Mouse (Mus musculus): ENCODE measurements around the gene Rack1. TPM values are rescaled to one million over a fixed set of nuclear protein-coding genes. Genes with fewer than 3 reads are reported as not detected.
"Not testable (repeated sequence)": the region's sequence is repeated elsewhere in the genome, so short reads cannot be mapped to it uniquely, and the experiment has no call there.

The Rack1 gene
- polyA plus RNA-seq, 1 experiment from 2014 or later, result 665 TPM

- H3K4me2 ChIP-seq (replicated peaks), result no peak overlapping the region
- no peaks in the 10 kb centered on the region for H3K27me3 ChIP-seq
- peaks cover 79% of the 10 kb centered on the region for H3K36me3 ChIP-seq
- H3K4me3 ChIP-seq, result no peak overlapping the region
- no peaks in the 10 kb centered on the region for H3K9me3 ChIP-seq
- H3K27ac ChIP-seq, result no peak overlapping the region
- no peaks in the 10 kb centered on the region for H3K4me1 ChIP-seq
- no peak overlapping the region for H3K9ac ChIP-seq
- WGBS, result 59% methylated on average over 4 of the region's 4 CpGs
- no peak for ATAC-seq (ENCODE audit: insufficient number of reproducible peaks, insufficient read depth, low FRiP score, low TSS enrichment)
Measured at GRCm38 (mm10) chr11:48809434-48809830, 9.3 kb downstream of the Rack1 start.

GRCm38 (mm10) chr11:48810142-48810541 lies 10.0 kb downstream of the Rack1 start:
- Histone ChIP-seq H3K4me2 (replicated peaks) (no peak overlapping the region), H3K27me3 (no peaks in the 10 kb centered on the region), H3K27ac (no peak overlapping the region), H3K9me3 (no peaks in the 10 kb centered on the region), H3K36me3 (peaks cover 71% of the 10 kb centered on the region), H3K9ac (no peak overlapping the region), H3K4me3 (no peak overlapping the region), H3K4me1 (no peaks in the 10 kb centered on the region)
- no peak for ATAC-seq (ENCODE audit: insufficient number of reproducible peaks, insufficient read depth, low FRiP score, low TSS enrichment)
- 89% methylated on average over 2 of the region's 2 CpGs for WGBS

GRCm38 (mm10) chr11:48813782-48814181 lies 13.7 kb downstream of the Rack1 start:
- Histone ChIP-seq H3K4me3 (no peak overlapping the region), H3K9ac (no peak overlapping the region), H3K4me1 (peaks cover 13% of the 10 kb centered on the region; the same call in 1 of the 2 replicates), H3K9me3 (no peaks in the 10 kb centered on the region), H3K4me2 (replicated peaks) (no peak overlapping the region), H3K27me3 (no peaks in the 10 kb centered on the region), H3K36me3 (peaks cover 41% of the 10 kb centered on the region), H3K27ac (no peak overlapping the region)
- ATAC-seq (ENCODE audit: insufficient number of reproducible peaks, insufficient read depth, low FRiP score, low TSS enrichment), result no peak

GRCm38 (mm10) chr11:48815851-48816250 lies 15.7 kb downstream of the Rack1 start:
- Histone ChIP-seq H3K27me3 (no peaks in the 10 kb centered on the region), H3K4me1 (peaks cover 13% of the 10 kb centered on the region; the same call in 1 of the 2 replicates), H3K36me3 (peaks cover 22% of the 10 kb centered on the region), H3K27ac (no peak overlapping the region), H3K9ac (peak overlapping the region; percentile 85), H3K4me2 (replicated peaks) (peak overlapping the region; percentile 89), H3K4me3 (peak overlapping the region; percentile 86), H3K9me3 (no peaks in the 10 kb centered on the region)
- ATAC-seq (ENCODE audit: insufficient number of reproducible peaks, insufficient read depth, low FRiP score, low TSS enrichment), result no peak
- 78% methylated on average over 16 of the region's 16 CpGs for WGBS

- ATAC-seq (ENCODE audit: insufficient number of reproducible peaks, insufficient read depth, low FRiP score, low TSS enrichment), result peak; percentile 35
- 5% methylated on average over 16 of the region's 23 CpGs for WGBS
- Histone ChIP-seq H3K9ac (peak overlapping the region; percentile 85), H3K27ac (peak overlapping the region; percentile 92), H3K9me3 (no peaks in the 10 kb centered on the region), H3K27me3 (no peaks in the 10 kb centered on the region), H3K4me1 (peaks cover 13% of the 10 kb centered on the region; the same call in 1 of the 2 replicates), H3K4me2 (replicated peaks) (peak overlapping the region; percentile 89), H3K4me3 (peak overlapping the region; percentile 86), H3K36me3 (peaks cover 18% of the 10 kb centered on the region)
Measured at GRCm38 (mm10) chr11:48816281-48816781, 16.2 kb downstream of the Rack1 start.

- under 1% methylated on average over 77 of the region's 77 CpGs for WGBS
- H3K4me2 ChIP-seq (replicated peaks), result peak within 1 kb of the TSS; percentile 89
- H3K27ac ChIP-seq, result peak within 1 kb of the TSS; percentile 92
- H3K27me3 ChIP-seq, result no peaks in the 10 kb centered on the region
- H3K9me3 ChIP-seq, result no peaks in the 10 kb centered on the region
- H3K9ac ChIP-seq, result peak within 1 kb of the TSS; percentile 85
- peaks cover 11% of the 10 kb centered on the region for H3K36me3 ChIP-seq
- peaks cover 13% of the 10 kb centered on the region; the same call in 1 of the 2 replicates for H3K4me1 ChIP-seq
- ATAC-seq (ENCODE audit: insufficient number of reproducible peaks, insufficient read depth, low FRiP score, low TSS enrichment), result peak; percentile 96
- H3K4me3 ChIP-seq, result peak within 1 kb of the TSS; percentile 86
Measured at GRCm38 (mm10) chr11:48816800-48817665, 16.9 kb downstream of the Rack1 start, which contains the start of gene Trim41. Gene Trim41 (minus strand): TSS chr11:48817353.

GRCm38 (mm10) chr11:48817794-48818193 lies 17.7 kb downstream of the Rack1 start:
- 8% methylated on average over 9 of the region's 9 CpGs for WGBS
- Histone ChIP-seq H3K4me2 (replicated peaks) (peak overlapping the region; percentile 89), H3K4me1 (peaks cover 13% of the 10 kb centered on the region; the same call in 1 of the 2 replicates), H3K9me3 (no peaks in the 10 kb centered on the region), H3K27ac (peak overlapping the region; percentile 92), H3K4me3 (peak overlapping the region; percentile 86), H3K36me3 (peaks cover 4% of the 10 kb centered on the region; the same call in 1 of the 2 replicates), H3K9ac (peak overlapping the region; percentile 46; the same call in 1 of the 2 replicates), H3K27me3 (no peaks in the 10 kb centered on the region)
- ATAC-seq (ENCODE audit: insufficient number of reproducible peaks, insufficient read depth, low FRiP score, low TSS enrichment), result no peak

GRCm38 (mm10) chr11:48818346-48818745 lies 18.2 kb downstream of the Rack1 start:
- Histone ChIP-seq H3K4me3 (peak overlapping the region; percentile 86), H3K9me3 (no peaks in the 10 kb centered on the region), H3K9ac (peak overlapping the region; percentile 46; the same call in 1 of the 2 replicates), H3K36me3 (0 out of 2 replicates have a peak, but pooled peaks cover 4% of the 10 kb centered on the region), H3K4me2 (replicated peaks) (peak overlapping the region; percentile 89), H3K27me3 (no peaks in the 10 kb centered on the region), H3K27ac (no peak overlapping the region), H3K4me1 (peaks cover 13% of the 10 kb centered on the region; the same call in 1 of the 2 replicates)
- under 1% methylated on average over 16 of the region's 16 CpGs for WGBS
- no peak for ATAC-seq (ENCODE audit: insufficient number of reproducible peaks, insufficient read depth, low FRiP score, low TSS enrichment)

- no peak for ATAC-seq (ENCODE audit: insufficient number of reproducible peaks, insufficient read depth, low FRiP score, low TSS enrichment)
Measured at GRCm38 (mm10) chr11:48819614-48820307, 19.6 kb downstream of the Rack1 start.

GRCm38 (mm10) chr11:48820308-48820674 lies 20.2 kb downstream of the Rack1 start:
- Histone ChIP-seq H3K36me3 (0 out of 2 replicates have a peak, but pooled peaks cover 4% of the 10 kb centered on the region), H3K4me3 (no peak overlapping the region), H3K27me3 (peaks cover 14% of the 10 kb centered on the region), H3K4me2 (replicated peaks) (no peak overlapping the region), H3K9ac (no peak overlapping the region), H3K27ac (no peak overlapping the region), H3K4me1 (peaks cover 18% of the 10 kb centered on the region; the same call in 1 of the 2 replicates), H3K9me3 (no peaks in the 10 kb centered on the region)
- ATAC-seq (ENCODE audit: insufficient number of reproducible peaks, insufficient read depth, low FRiP score, low TSS enrichment), result no peak

More at GRCm38 (mm10) chr11:48819614-48820307, 19.6 kb downstream of the Rack1 start:
- Histone ChIP-seq H3K4me3 (no peak overlapping the region), H3K9me3 (no peaks in the 10 kb centered on the region), H3K4me1 (peaks cover 19% of the 10 kb centered on the region; the same call in 1 of the 2 replicates), H3K9ac (no peak overlapping the region), H3K27ac (no peak overlapping the region), H3K27me3 (peaks cover 11% of the 10 kb centered on the region), H3K36me3 (0 out of 2 replicates have a peak, but pooled peaks cover 4% of the 10 kb centered on the region), H3K4me2 (replicated peaks) (no peak overlapping the region)
- 74% methylated on average over 7 of the region's 7 CpGs for WGBS

- 84% methylated on average over 14 of the region's 14 CpGs for WGBS
- not testable (repeated sequence) for ATAC-seq (ENCODE audit: insufficient number of reproducible peaks, insufficient read depth, low FRiP score, low TSS enrichment); H3K9me3 ChIP-seq; H3K4me1 ChIP-seq; H3K36me3 ChIP-seq; H3K4me3 ChIP-seq; H3K4me2 ChIP-seq (replicated peaks); H3K9ac ChIP-seq; H3K27ac ChIP-seq
- peaks cover 14% of the 10 kb centered on the region for H3K27me3 ChIP-seq
Measured at GRCm38 (mm10) chr11:48821299-48821698, 21.2 kb downstream of the Rack1 start.

Data from embryonic facial prominence, embryonic 12.5 days (tissue).